Mouse (Mus musculus) CD8-positive naive resting alpha-beta T cell, adult 57 days (primary cell): ENCODE measurements around the gene Fam208b. TPM values are rescaled to one million over a fixed set of nuclear protein-coding genes. Genes with fewer than 3 reads are reported as not detected.

Source experiments
- total RNA-seq: library from RNA; stranded (reverse); gene quantifications from one replicate; pipeline ENCODE4 v1.2.4, GENCODE M21; 2023

Fam208b gene
- total RNA-seq, result 91.7 TPM

GRCm38 (mm10) chr13:3610795-3611438 is at the start of gene Fam208b:
TSS of gene Fam208b (minus strand) at chr13:3611108.

GRCm38 (mm10) chr13:3633895-3634811 is 23.2 kb upstream of the Fam208b start, which contains the start of gene Asb13:
TSS of gene Asb13 (plus strand) at chr13:3634032.

GRCm38 (mm10) chr13:3537594-3538222 is 73.2 kb downstream of the Fam208b start, which contains the start of gene Gdi2:
TSS of gene Gdi2 (plus strand) at chr13:3538063.

Other genes starting within 250 kb of the Fam208b start
- 274 TPM for gene Gdi2, start 73.0 kb downstream of the Fam208b start, total RNA-seq
- 27.6 TPM for gene Asb13, start 22.9 kb upstream of the Fam208b start, total RNA-seq
- gene Calml3, start 193.2 kb upstream of the Fam208b start, total RNA-seq, result not detected
- gene Calm4, start 226.6 kb upstream of the Fam208b start, total RNA-seq, result not detected
- not detected for gene Calm5, start 243.1 kb upstream of the Fam208b start, total RNA-seq